Mouse (Mus musculus): ENCODE data around the gene Kri1. TPM values are rescaled to one million over a fixed set of nuclear protein-coding genes. Genes with fewer than 3 reads are reported as not detected.
"Not testable (repeated sequence)": the region's sequence is repeated elsewhere in the genome, so short reads cannot be mapped to it uniquely, and the experiment has no call there.

Gene Kri1
- total RNA-seq, 4 experiments from 2014 or later, result 33.0 to 52.0 (median 41.8) TPM

- no peak for DNase-seq
Measured at GRCm38 (mm10) chr9:21273520-21274228, 14.1 kb downstream of the Kri1 start.

- no peak for DNase-seq
Measured at GRCm38 (mm10) chr9:21273094-21273493, 14.7 kb downstream of the Kri1 start.

- no peak for DNase-seq
Measured at GRCm38 (mm10) chr9:21272391-21272790, 15.4 kb downstream of the Kri1 start.

- not testable (repeated sequence) for DNase-seq
Measured at GRCm38 (mm10) chr9:21269590-21269989, 18.2 kb downstream of the Kri1 start.

- DNase-seq, result no peak
Measured at GRCm38 (mm10) chr9:21268305-21268704, 19.5 kb downstream of the Kri1 start.

- no peak for DNase-seq
Measured at GRCm38 (mm10) chr9:21266889-21267288, 20.9 kb downstream of the Kri1 start.

- DNase-seq, result no peak
Measured at GRCm38 (mm10) chr9:21265611-21266010, 22.2 kb downstream of the Kri1 start.

GRCm38 (mm10) chr9:21265000-21265561 lies 22.7 kb downstream of the Kri1 start, which contains the start of gene Atg4d:
Gene Atg4d (plus strand): TSS chr9:21265293.
- peak; percentile 99 for DNase-seq

- no peak for DNase-seq
Measured at GRCm38 (mm10) chr9:21264272-21264999, 23.3 kb downstream of the Kri1 start.

GRCm38 (mm10) chr9:21261831-21262230 lies 25.9 kb downstream of the Kri1 start:
- DNase-seq, result no peak

- no peak for DNase-seq
Measured at GRCm38 (mm10) chr9:21260491-21261040, 27.2 kb downstream of the Kri1 start.

GRCm38 (mm10) chr9:21256349-21256748 lies 31.4 kb downstream of the Kri1 start:
- not testable (repeated sequence) for DNase-seq

GRCm38 (mm10) chr9:21254690-21255089 lies 33.1 kb downstream of the Kri1 start:
- no peak for DNase-seq

GRCm38 (mm10) chr9:21251116-21251735 lies 36.5 kb downstream of the Kri1 start:
- DNase-seq, result no peak

- no peak for DNase-seq
Measured at GRCm38 (mm10) chr9:21250509-21250908, 37.3 kb downstream of the Kri1 start.

GRCm38 (mm10) chr9:21249629-21250508 lies 37.9 kb downstream of the Kri1 start:
- no peak for DNase-seq

- no peak for DNase-seq
Measured at GRCm38 (mm10) chr9:21248326-21248725, 39.4 kb downstream of the Kri1 start, which contains the start of gene S1pr5. Gene S1pr5 (minus strand): TSS chr9:21248443.

- no peak for DNase-seq
Measured at GRCm38 (mm10) chr9:21246342-21246741, 41.4 kb downstream of the Kri1 start.

GRCm38 (mm10) chr9:21245113-21245487 lies 42.7 kb downstream of the Kri1 start:
- no peak for DNase-seq

GRCm38 (mm10) chr9:21244428-21245112 lies 43.2 kb downstream of the Kri1 start:
- no peak for DNase-seq

GRCm38 (mm10) chr9:21243826-21244427 lies 43.8 kb downstream of the Kri1 start:
- DNase-seq, result no peak
